Mouse (Mus musculus): Measurements from ENCODE around the gene Dppa3. TPM values are rescaled to one million over a fixed set of nuclear protein-coding genes. Genes with fewer than 3 reads are reported as not detected.

The Dppa3 gene
- not detected for total RNA-seq (2021)
- long read RNA-seq, experiment 1: 0 reads
- long read RNA-seq, experiment 2: 0 reads

GRCm38 (mm10) chr6:122626110-122626509 lies at the start of gene Dppa3:
Gene Dppa3, plus strand, starts transcription at chr6:122626410.
- no peak for DNase-seq (ENCODE audit: low spot score in 2 of 2)

DNA sequence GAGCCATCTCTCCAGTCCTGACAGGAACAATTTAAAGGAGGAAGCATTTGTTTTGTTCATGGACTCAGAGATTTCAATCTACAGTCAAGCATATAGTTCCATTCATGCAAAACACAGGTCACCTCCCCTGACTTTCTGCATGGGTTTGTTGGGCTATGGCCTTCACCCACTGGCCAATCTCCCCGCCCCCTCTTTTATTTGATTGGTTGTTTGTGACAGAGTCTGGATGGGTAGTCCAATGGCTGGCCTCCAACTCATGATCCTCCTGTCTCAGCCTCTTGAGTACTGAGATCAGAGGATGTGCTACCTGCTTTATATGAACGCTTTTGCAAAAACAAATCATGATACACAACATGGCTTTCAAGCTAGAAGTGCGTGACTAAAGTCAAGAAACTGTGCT lies 49.2 kb upstream of the Dppa3 start:
- DNase-seq (ENCODE audit: low spot score in 2 of 2): no peak

DNA sequence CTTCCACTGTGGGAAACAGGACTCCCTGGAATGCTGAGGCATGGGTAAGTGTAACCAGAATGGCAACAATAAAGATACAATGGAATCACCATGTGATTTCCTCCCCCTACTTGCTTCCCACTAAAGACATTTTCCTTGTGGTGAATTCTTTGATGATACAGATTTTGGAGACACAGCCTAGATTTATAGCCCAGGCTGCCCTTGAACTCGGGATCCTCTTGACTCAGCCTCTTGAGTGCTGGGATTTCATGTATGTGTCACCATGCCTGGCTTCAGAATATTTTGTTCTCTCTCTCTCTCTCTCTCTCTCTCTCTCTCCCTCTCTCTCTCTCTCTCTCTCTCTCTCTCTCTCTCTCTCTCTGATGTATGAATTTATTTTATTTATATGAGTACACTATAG lies 47.1 kb upstream of the Dppa3 start:
- no peak for DNase-seq (ENCODE audit: low spot score in 2 of 2)

- DNase-seq (ENCODE audit: low spot score in 2 of 2): no peak
These were observed 35.0 kb upstream of the Dppa3 start for GRCm38 (mm10) chr6:122591027-122591758.

DNA sequence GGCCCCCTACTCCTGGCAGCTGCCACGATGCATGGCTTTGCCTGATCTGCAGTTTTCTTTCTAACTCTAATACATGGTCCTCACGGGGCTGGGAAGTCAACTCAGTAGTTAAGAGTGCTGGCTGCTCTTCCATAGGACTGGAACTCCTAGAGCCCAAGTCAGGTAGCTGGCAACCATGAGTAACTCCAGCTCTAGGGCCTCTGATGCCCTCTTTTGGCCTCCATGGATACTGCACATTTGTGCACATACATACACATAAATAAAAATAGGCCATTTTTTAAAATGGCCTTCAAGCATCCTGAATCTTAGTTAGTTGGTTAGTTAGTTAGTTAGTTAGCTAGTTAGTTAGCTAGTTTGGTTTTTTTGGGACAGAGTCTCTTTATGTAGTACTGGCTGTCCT lies 33.3 kb upstream of the Dppa3 start:
- no peak for DNase-seq (ENCODE audit: low spot score in 2 of 2)

- DNase-seq (ENCODE audit: low spot score in 2 of 2): no peak
These were observed 30.6 kb upstream of the Dppa3 start for GRCm38 (mm10) chr6:122595637-122596036.

GRCm38 (mm10) chr6:122596608-122597007 lies 29.6 kb upstream of the Dppa3 start:
- DNase-seq (ENCODE audit: low spot score in 2 of 2): no peak

- DNase-seq (ENCODE audit: low spot score in 2 of 2): no peak
These were observed 28.2 kb upstream of the Dppa3 start for GRCm38 (mm10) chr6:122598014-122598413.

DNA sequence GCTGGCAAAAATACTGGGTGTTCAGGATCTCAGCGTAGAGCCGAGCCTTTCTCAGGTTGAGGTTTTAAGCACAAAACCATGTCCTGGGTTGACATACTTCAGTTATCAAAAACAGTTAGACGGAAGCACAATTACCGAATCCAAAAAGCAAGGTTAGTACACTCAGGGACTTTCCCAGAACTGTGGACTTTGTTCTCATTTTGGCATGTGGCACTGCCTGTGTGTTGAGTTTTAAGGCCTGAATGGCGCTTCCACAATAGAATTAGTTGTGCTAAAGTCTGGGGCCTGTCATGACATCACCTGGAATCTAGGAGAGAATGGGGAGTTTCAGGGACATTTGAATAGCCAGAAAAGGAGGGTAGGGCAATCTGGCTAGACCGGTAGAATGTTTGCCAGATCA lies 27.8 kb upstream of the Dppa3 start:
- DNase-seq (ENCODE audit: low spot score in 2 of 2): no peak

GRCm38 (mm10) chr6:122599054-122599737 lies 27.0 kb upstream of the Dppa3 start:
- DNase-seq (ENCODE audit: low spot score in 2 of 2): no peak

DNA sequence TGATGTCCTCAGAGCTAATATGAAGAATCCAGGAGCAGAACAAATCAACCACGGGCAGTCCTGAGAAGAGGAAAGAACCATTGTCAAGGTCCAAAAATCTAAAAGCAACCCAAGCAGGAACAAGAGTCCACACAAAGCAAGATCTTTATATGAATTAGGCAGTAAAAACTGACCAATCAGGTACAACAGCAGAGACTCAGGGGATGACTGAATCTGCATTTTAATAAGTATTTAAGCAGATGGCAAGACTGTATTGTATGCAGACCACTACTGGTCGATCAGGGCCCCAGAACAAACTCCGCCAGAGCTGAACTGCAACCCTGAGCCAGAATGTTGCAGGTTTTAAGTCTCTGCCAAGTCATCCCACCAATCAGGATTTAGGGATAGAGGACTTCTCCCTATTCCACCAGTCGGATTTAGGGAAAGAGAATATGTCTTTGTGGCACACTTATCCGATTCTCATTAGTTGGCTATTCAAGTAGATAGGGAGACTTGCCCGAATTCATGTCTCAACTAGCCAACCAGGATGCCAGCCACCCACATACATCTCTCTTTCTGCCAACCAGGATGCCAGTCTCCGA lies 26.1 kb upstream of the Dppa3 start:
- DNase-seq (ENCODE audit: low spot score in 2 of 2): no peak

DNA sequence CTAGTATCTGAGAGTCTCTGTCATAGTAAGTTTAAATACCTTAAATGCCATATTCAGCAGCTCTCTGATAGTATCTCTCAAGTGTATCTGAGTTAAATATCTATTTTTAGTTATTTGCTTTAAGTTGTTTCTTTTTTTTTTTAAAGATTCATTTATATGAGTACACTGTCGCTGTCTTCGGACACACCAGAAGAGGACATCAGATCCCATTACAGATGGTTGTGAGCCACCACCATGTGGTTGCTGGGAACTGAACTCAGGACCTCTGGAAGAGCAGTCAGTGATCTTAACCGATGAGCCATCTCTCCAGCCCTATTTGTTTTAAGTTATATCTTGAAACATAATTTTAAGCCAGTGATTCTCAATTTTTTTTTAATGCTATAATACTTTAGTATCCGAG lies 25.2 kb upstream of the Dppa3 start:
- DNase-seq (ENCODE audit: low spot score in 2 of 2): no peak

DNA sequence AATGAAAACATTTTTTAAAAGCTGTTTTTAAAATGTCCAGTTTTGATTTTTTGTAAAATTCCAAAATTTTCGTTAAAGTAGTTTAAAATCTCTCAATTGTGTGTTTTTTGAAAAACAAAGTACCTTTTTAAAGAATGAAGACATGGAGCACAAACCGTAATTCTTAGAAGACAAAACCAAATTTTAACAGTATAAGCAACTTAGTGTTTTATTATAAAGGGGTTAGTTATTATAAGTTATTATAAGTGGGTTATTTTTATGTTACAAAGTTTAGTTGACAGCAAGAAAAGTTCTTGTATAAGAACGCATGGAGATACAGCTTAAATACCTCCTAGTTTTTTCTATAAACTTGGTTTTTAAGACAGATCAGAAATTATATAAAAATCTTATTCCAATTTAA lies 24.6 kb upstream of the Dppa3 start:
- DNase-seq (ENCODE audit: low spot score in 2 of 2): no peak

DNA sequence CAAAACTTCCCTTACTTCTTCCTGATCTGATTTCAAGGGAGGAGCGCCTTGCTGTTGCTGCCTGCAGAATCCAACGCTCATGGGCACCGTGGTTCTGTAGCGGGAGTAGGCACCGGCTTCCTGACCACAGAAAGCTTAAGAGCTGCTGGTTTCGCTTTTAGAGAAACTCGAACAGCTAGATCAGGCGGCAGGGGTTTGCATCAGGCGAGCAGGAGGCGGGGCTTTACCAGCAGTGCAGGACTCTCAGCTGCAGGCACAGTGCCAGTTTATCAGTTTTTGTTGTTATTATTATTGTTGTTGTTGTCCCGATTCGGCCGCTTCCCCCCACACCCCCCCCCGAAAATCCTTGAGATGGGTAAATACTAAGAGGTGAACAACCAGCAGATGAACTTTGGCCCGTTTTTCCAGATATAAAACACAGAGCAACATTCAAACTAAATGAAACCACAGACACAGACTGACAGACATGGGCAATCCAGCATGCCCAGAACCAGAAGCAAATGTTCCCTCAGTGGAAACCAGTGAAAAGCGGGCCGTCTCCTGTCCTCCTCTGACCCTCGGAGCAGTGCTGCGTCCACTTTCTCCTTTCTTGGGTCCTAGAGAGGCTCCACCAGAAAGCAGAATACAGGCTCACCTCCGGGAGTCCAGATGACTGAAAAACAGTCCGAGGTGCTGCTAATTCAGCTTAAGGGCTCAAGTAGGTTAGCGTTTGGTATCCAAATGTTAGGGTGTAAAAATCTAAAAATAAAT lies 23.8 kb upstream of the Dppa3 start, which contains the start of gene Apobec1:
Gene Apobec1 (minus strand): TSS at position 203 of the 750 bp plus-strand sequence.
- peak; percentile 14 to 39 for DNase-seq (ENCODE audit: low spot score in 2 of 2)

DNA sequence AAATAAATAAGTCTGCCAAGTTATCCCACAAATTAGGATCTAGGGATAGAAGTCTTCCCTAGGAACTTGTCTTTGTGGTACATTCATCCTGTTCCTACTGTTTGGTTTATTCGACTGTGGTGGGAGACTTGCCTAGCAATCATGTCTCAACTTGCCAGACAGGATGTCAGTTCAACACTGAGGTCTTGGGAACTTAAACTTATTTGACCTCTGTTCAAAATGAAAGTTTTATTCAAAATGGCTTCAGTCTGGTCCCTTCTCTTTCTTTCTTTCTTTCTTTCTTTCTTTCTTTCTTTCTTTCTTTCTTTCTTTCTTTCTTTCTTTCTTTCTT lies 23.3 kb upstream of the Dppa3 start:
- DNase-seq (ENCODE audit: low spot score in 2 of 2): no peak

DNA sequence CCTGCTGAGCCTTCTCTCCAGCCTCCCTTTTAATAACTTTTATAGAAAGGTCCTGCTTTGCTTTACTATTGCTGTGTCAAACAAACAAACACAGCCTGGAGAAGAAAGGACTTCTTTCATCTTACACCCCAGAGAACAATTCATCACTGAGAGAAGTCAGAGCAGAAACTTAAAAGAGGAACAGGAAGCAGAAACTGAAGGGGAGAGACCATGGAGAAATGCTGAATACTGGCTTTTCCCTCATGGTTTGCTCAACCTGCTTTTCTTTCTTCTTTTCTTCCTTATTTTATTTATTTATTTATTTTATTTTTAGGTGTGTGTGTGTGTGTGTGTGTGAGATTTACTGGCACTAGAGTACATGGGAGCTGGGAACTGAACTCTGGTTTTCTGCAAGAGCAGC lies 21.9 kb upstream of the Dppa3 start:
- no peak for DNase-seq (ENCODE audit: low spot score in 2 of 2)

GRCm38 (mm10) chr6:122605483-122605882 lies 20.7 kb upstream of the Dppa3 start:
- DNase-seq (ENCODE audit: low spot score in 2 of 2): no peak

- DNase-seq (ENCODE audit: low spot score in 2 of 2): no peak
These were observed 19.5 kb upstream of the Dppa3 start for GRCm38 (mm10) chr6:122606661-122607060.

DNA sequence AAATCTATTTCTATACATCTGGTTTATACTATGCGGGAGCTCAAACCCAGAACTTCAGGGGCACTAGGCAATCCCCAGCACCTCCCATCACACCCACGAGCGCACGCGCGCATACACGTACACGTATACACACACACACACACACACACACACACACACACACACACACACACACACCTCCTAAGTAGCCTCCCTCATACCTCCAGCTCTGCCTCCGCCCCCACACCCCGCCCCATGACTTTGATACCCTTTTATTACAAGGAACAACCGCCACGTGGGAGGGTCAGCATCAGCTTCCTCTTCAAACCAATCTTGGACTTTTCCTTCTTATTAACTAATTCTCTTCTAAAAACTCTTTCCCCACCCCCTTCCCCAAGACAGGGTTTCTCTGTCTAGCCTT lies 18.5 kb upstream of the Dppa3 start:
- no peak for DNase-seq (ENCODE audit: low spot score in 2 of 2)

DNA sequence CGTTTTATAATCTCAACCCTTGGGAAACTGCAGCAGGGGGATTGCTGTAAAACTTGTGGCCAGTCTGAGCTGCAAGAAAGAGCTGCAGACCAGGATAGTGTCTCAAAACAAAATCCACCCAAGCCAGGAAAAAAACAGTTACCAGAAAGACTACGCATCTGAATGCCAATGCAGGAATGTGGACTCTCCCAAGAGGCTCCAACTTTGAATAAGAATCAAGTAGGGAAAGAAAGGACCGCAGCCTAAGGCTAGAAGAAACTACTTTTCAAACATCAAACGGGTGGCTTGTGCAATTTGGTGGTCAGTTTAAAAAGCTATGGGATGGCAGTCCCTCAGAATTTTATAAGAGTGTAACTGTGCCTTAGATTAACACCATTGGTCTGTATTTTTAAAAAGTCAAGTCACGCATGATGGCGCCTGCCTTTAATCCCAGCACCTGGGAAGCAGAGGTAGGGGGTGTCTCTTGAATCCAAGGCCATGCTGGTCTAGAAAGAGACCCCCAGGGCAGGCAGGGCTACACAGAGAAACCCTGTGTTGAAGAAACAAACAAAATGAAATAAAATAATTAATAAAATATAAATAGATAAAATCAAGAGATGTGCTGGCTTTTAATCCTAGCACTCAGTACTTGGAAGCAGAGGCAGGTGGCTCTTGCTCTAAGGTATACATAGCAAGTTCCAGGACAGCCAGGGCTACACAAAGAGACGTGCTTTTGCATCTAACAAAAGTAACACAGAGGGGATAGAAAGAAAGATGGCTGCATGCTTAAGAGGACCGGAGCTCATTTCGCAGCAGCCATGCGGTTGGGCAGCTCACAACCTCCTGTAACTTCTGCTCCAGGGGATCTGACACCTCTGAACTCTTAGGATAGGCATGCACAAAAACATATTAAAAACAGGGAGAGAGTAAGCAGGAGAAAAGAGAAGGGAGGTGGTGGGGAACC lies 17.5 kb upstream of the Dppa3 start:
- no peak for DNase-seq (ENCODE audit: low spot score in 2 of 2)

DNA sequence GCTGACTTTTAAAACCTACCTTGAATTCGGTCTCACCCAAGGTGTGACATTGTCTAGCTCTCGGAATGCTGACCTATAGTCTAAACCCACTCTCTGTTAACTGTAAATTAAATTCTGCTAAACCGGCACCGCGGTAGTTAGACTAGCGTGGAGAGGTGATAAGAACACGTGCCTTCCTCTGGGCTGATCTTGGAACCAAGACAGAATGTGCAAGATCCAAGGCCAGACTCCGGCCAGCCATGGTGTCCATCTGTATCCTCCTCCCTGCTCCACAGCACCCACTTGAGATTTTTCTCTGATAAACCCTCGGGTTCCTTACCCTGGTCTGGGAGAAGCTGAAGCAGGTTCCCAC lies 16.9 kb upstream of the Dppa3 start:
- DNase-seq (ENCODE audit: low spot score in 2 of 2): no peak
